Comparison of ENCODE assay signal across 26 mouse cellular contexts in genomic region chr3:151948015-151948645, GRCm38 (mm10).
DNase-seq lines count a peak whose midpoint lies in the region; ATAC-seq and TF ChIP-seq lines count a peak whose summit lies in the region.
"Had no signal": no experiment of that assay in that cellular context is flagged by ENCODE, and none has a peak within 500 bp of the region (broad histone marks: within the 10 kb centered on the region; RNA-seq: fewer than 3 reads in every experiment).

No protein-coding gene starts in this region.

- no peak overlapping the region for H3K4me3 ChIP-seq in MEL (ENCODE audit: control insufficient read depth in 1 of 2, insufficient read depth in 1 of 2, low read depth in 2 of 2, low read length in 2 of 2)
- H3K4me3 ChIP-seq in bone marrow macrophage, adult 2 months (ENCODE audit: insufficient read depth, low read length), result no peak overlapping the region
- no peak overlapping the region for H3K4me3 ChIP-seq in stomach, postnatal 0 days (ENCODE audit: low read depth, low read length)
- H3K4me3 ChIP-seq: embryonic facial prominence, embryonic 10.5 days; embryonic facial prominence, embryonic 12.5 days; erythroblast, embryonic 14.5 days; forebrain, embryonic 10.5 days; forebrain, embryonic 12.5 days had no signal

- H3K4me2 ChIP-seq in stomach, postnatal 0 days (replicated peaks; ENCODE audit: low read depth), result no peak overlapping the region
- H3K4me2 ChIP-seq: embryonic facial prominence, embryonic 12.5 days; forebrain, embryonic 12.5 days had no signal

- TF ChIP-seq RAD21 in MEL (IDR thresholded peaks at IDR 0.05; ENCODE audit: low read depth, low read length), result no peak

- TF ChIP-seq CTCF in MEL (IDR thresholded peaks at IDR 0.05 in 2 of 3, conservative IDR thresholded peaks at IDR 0.05 in 1 of 3; ENCODE audit: control insufficient read depth in 1 of 3, insufficient read depth in 1 of 3, low read depth in 2 of 3, low read length in 3 of 3, poor library complexity in 1 of 3, severe bottlenecking in 1 of 3), result no peak
- TF ChIP-seq CTCF in bone marrow macrophage, adult 2 months (IDR thresholded peaks at IDR 0.05; ENCODE audit: low read depth, low read length), result no peak
- no peak for TF ChIP-seq CTCF in stomach, postnatal 0 days (IDR thresholded peaks at IDR 0.05; ENCODE audit: low read depth)

- no peaks in the 10 kb centered on the region for H3K27me3 ChIP-seq in MEL (ENCODE audit: control insufficient read depth in 1 of 2, insufficient read depth in 2 of 2, low read length in 2 of 2)
- H3K27me3 ChIP-seq in stomach, postnatal 0 days (ENCODE audit: control insufficient read depth, insufficient read depth, low read length), result no peaks in the 10 kb centered on the region
- H3K27me3 ChIP-seq: embryonic facial prominence, embryonic 12.5 days; forebrain, embryonic 12.5 days; Patski had no signal

- no peak for ATAC-seq in monocyte, adult 5-6 weeks (replicated peaks; ENCODE audit: insufficient number of reproducible peaks, low FRiP score, low TSS enrichment, poor library complexity, severe bottlenecking)
- ATAC-seq in stomach, postnatal 0 days (ENCODE audit: low FRiP score, low TSS enrichment), result no peak
- ATAC-seq: activated CD4-positive, CD25-positive, alpha-beta regulatory T cell, adult 4 months; forebrain, embryonic 14.5 days; forebrain, embryonic 16.5 days; Patski had no signal

- no peaks in the 10 kb centered on the region for H3K36me3 ChIP-seq in MEL (ENCODE audit: control insufficient read depth in 1 of 2, insufficient read depth in 2 of 2, low read length in 2 of 2)
- H3K36me3 ChIP-seq in stomach, postnatal 0 days (ENCODE audit: control insufficient read depth, insufficient read depth, low read length), result no peaks in the 10 kb centered on the region
- H3K36me3 ChIP-seq: embryonic facial prominence, embryonic 10.5 days; embryonic facial prominence, embryonic 12.5 days; forebrain, embryonic 10.5 days; forebrain, embryonic 12.5 days; G1E had no signal

- no peak overlapping the region for H3K27ac ChIP-seq in MEL (ENCODE audit: control insufficient read depth, low read depth, low read length)
- peak overlapping the region; percentile 63 for H3K27ac ChIP-seq in bone marrow macrophage, adult 2 months (ENCODE audit: insufficient read depth, low read depth, low read length)
- H3K27ac ChIP-seq in stomach, postnatal 0 days (replicated peaks), result no peak overlapping the region
- H3K27ac ChIP-seq: embryonic facial prominence, embryonic 10.5 days; embryonic facial prominence, embryonic 12.5 days; forebrain, embryonic 10.5 days; forebrain, embryonic 12.5 days had no signal

- no peak for TF ChIP-seq EP300 in MEL (IDR thresholded peaks at IDR 0.05; ENCODE audit: low read depth in 1 of 2, low read length in 2 of 2)
- no peak for TF ChIP-seq EP300 in stomach, postnatal 0 days (optimal IDR thresholded peaks at IDR 0.05)

- no peak overlapping the region for H3K9ac ChIP-seq in MEL (ENCODE audit: control insufficient read depth, low read depth, low read length, poor library complexity, severe bottlenecking)
- no peak overlapping the region for H3K9ac ChIP-seq in stomach, postnatal 0 days (ENCODE audit: low read length)
- H3K9ac ChIP-seq: embryonic facial prominence, embryonic 12.5 days; forebrain, embryonic 12.5 days had no signal

- WGBS in stomach, postnatal 0 days, result 82% methylated on average over 5 of the region's 5 CpGs

- no peaks in the 10 kb centered on the region for H3K79me2 ChIP-seq in MEL (ENCODE audit: control insufficient read depth, insufficient read depth, low read length, poor library complexity)

- H3K4me1 ChIP-seq in MEL (ENCODE audit: control insufficient read depth in 1 of 2, insufficient read depth in 2 of 2, low read length in 2 of 2), result no peaks in the 10 kb centered on the region
- peaks cover 9% of the 10 kb centered on the region for H3K4me1 ChIP-seq in bone marrow macrophage, adult 2 months (ENCODE audit: control insufficient read depth, insufficient read depth, low read length)
- H3K4me1 ChIP-seq in stomach, postnatal 0 days (replicated peaks; ENCODE audit: control insufficient read depth, insufficient read depth), result no peaks in the 10 kb centered on the region
- H3K4me1 ChIP-seq: forebrain, embryonic 10.5 days; forebrain, embryonic 12.5 days had no signal

- no peaks in the 10 kb centered on the region for H3K9me3 ChIP-seq in MEL (replicated peaks; ENCODE audit: insufficient read depth, low read length)
- no peaks in the 10 kb centered on the region for H3K9me3 ChIP-seq in stomach, postnatal 0 days (ENCODE audit: control insufficient read depth, low read length)
- H3K9me3 ChIP-seq: embryonic facial prominence, embryonic 10.5 days; embryonic facial prominence, embryonic 12.5 days; forebrain, embryonic 10.5 days; forebrain, embryonic 12.5 days had no signal

- no peak for TF ChIP-seq POLR2A in MEL (IDR thresholded peaks at IDR 0.05; ENCODE audit: control insufficient read depth in 1 of 2, insufficient read depth in 1 of 2, low read depth in 1 of 2, low read length in 2 of 2, poor library complexity in 1 of 2)
- no peak for TF ChIP-seq POLR2A in bone marrow macrophage, adult 2 months (IDR thresholded peaks at IDR 0.05; ENCODE audit: borderline replicate concordance, low read depth, low read length)

- DNase-seq in 3T3-L1 (ENCODE audit: low read depth, low spot score), result peak; percentile 92
- DNase-seq in 416B (ENCODE audit: low read depth), result peak; percentile 28
- DNase-seq in MEL (ENCODE audit: low read depth, low spot score), result no peak
- no peak for DNase-seq in retina, postnatal 1 day
- DNase-seq in lung, postnatal 14 days, result no peak
- no peak for DNase-seq in stomach, postnatal 0 days (ENCODE audit: low spot score)
- DNase-seq: adrenal gland, adult 2 months; adrenal gland, postnatal 10 days; adrenal gland, postnatal 25 days; cerebellum, adult 11-12 months; cerebellum, adult 2 months; cerebellum, adult 9-10 months; cerebellum, postnatal 10 days; cerebellum, postnatal 25 days had no signal

TF ChIP-seq in MEL, 35 proteins besides CTCF, POLR2A, EP300 and RAD21:
- TF ChIP-seq NELFE (IDR thresholded peaks at IDR 0.05; ENCODE audit: low read depth, low read length) (no peak), SMC3 (IDR thresholded peaks at IDR 0.05; ENCODE audit: low read depth, low read length) (no peak), USF1 (IDR thresholded peaks at IDR 0.05; ENCODE audit: low read depth, low read length) (peak; percentile 55), ZMIZ1 (IDR thresholded peaks at IDR 0.05; ENCODE audit: low read depth, low read length) (no peak)

Comparison
In these comparisons a context has a peak if more than half of its experiments do, and no peak if none do; other contexts are left out.
1. DNase-seq: peak in 3T3-L1 (single experiment) and 416B (single experiment); none in MEL (single experiment), retina, postnatal 1 day (single experiment), lung, postnatal 14 days (single experiment) and stomach, postnatal 0 days (single experiment).